Mouse (Mus musculus) stomach, postnatal 0 days (tissue): ENCODE results near the gene Sdhd. TPM values are rescaled to one million over a fixed set of nuclear protein-coding genes. Genes with fewer than 3 reads are reported as not detected.
A peak's percentile ranks its signal among the peaks of the same experiment; 100 is the strongest.

Experiments used
- ATAC-seq: fragments of 200-750 bp; cut with Nextera tagmentation; 2 replicates; pipeline ENCODE4 v1.8.0; 2017; ENCODE audit not compliant: low FRiP score, low TSS enrichment
- DNase-seq: peaks from one replicate; pipeline ENCODE4 v3.0.0-alpha.2; 2016; ENCODE audit warnings: low spot score
- H3K27ac ChIP-seq: fragments of 300-500 bp; sonication (generic); replicated peaks from 2 replicates; pipeline ENCODE4 v1.5.1; 2014; ENCODE audit warnings: mild to moderate bottlenecking, control low read depth
- H3K27me3 ChIP-seq: fragments of 300-500 bp; sonication (generic); 2 replicates; pipeline ENCODE4 v1.6.1; 2014; ENCODE audit warnings: low read length; ENCODE audit not compliant: control insufficient read depth, insufficient read depth
- H3K36me3 ChIP-seq: fragments of 300-500 bp; sonication (generic); 2 replicates; pipeline ENCODE4 v1.6.1; 2014; ENCODE audit warnings: low read length, mixed read lengths; ENCODE audit not compliant: control insufficient read depth, insufficient read depth
- H3K4me1 ChIP-seq: fragments of 300-500 bp; sonication (generic); replicated peaks from 2 replicates; pipeline ENCODE4 v1.6.1; 2014; ENCODE audit warnings: antibody characterized with exemption; ENCODE audit not compliant: control insufficient read depth, insufficient read depth
- H3K4me2 ChIP-seq: fragments of 300-500 bp; sonication (generic); replicated peaks from 2 replicates; pipeline ENCODE4 v1.6.1; 2014; ENCODE audit warnings: low read depth, mild to moderate bottlenecking, control low read depth, moderate library complexity
- H3K4me3 ChIP-seq: fragments of 300-500 bp; sonication (generic); 2 replicates; pipeline ENCODE4 v1.5.1; 2014; ENCODE audit warnings: low read depth, low read length, control low read depth
- H3K9ac ChIP-seq: fragments of 300-500 bp; sonication (generic); 2 replicates; pipeline ENCODE4 v1.6.1; 2014; ENCODE audit warnings: mild to moderate bottlenecking, low read length, control low read depth, mixed read lengths
- H3K9me3 ChIP-seq: fragments of 300-500 bp; sonication (generic); 2 replicates; pipeline ENCODE4 v1.6.1; 2016; ENCODE audit warnings: low read length; ENCODE audit not compliant: control insufficient read depth
- CTCF ChIP-seq: IDR thresholded peaks from 2 replicates; pipeline ENCODE4 v1.5.1; 2016; ENCODE audit warnings: antibody characterized with exemption, low read depth, mild to moderate bottlenecking, moderate library complexity
- EP300 ChIP-seq: optimal IDR thresholded peaks from 2 replicates; pipeline ENCODE3; 2016; ENCODE audit warnings: antibody characterized with exemption
- WGBS: fragments of 180-500 bp; shearing (Covaris S2); extraction: QIAGEN DNeasy Blood & Tissue Kit; methylation state at CpG from one replicate; pipeline ENCODE4 v1.1.7; 2014; 5-methylcytosine and 5-hydroxymethylcytosine counted together
- polyA plus RNA-seq: library from polyadenylated mRNA; unstranded; fragments of >200 nt; fragmentation: Nextera tagmentation; extraction: Ambion mirVana; gene quantifications from 2 replicates; pipeline ENCODE4 v1.2.1, GENCODE M21; 2015

The Sdhd gene
- polyA plus RNA-seq, 1 experiment from 2014 or later = 428 TPM

DNA sequence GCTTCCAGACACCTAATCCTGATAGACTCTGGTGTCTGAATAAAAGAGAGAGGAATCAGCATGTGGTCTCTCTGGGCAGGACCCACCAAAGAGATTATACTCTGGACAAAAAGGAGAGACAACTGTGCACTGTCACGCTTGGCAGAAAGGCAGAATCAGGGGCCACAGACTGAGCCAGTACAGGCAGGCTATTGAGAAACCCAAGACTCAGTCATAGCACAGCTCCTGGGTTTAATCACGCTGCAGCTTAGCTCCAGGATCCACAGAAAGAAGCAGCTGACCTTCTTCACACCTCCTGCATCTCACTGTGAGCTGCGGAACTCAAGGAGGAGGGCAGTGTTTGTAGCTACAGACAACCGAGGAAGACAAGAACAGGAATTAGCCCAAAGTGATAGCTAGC is 23.2 kb downstream of the Sdhd start:
- DNase-seq = no peak
- H3K27me3 ChIP-seq = no peaks in the 10 kb centered on the region
- WGBS = 33% methylated on average over 4 of the region's 4 CpGs
- no peak overlapping the region for H3K4me2 ChIP-seq
- no peak overlapping the region for H3K4me3 ChIP-seq
- no peaks in the 10 kb centered on the region for H3K36me3 ChIP-seq
- H3K27ac ChIP-seq = no peak overlapping the region
- no peak for TF ChIP-seq CTCF
- TF ChIP-seq EP300 = no peak
- no peaks in the 10 kb centered on the region for H3K4me1 ChIP-seq
- no peaks in the 10 kb centered on the region for H3K9me3 ChIP-seq
- no peak for ATAC-seq
- no peak overlapping the region for H3K9ac ChIP-seq

DNA sequence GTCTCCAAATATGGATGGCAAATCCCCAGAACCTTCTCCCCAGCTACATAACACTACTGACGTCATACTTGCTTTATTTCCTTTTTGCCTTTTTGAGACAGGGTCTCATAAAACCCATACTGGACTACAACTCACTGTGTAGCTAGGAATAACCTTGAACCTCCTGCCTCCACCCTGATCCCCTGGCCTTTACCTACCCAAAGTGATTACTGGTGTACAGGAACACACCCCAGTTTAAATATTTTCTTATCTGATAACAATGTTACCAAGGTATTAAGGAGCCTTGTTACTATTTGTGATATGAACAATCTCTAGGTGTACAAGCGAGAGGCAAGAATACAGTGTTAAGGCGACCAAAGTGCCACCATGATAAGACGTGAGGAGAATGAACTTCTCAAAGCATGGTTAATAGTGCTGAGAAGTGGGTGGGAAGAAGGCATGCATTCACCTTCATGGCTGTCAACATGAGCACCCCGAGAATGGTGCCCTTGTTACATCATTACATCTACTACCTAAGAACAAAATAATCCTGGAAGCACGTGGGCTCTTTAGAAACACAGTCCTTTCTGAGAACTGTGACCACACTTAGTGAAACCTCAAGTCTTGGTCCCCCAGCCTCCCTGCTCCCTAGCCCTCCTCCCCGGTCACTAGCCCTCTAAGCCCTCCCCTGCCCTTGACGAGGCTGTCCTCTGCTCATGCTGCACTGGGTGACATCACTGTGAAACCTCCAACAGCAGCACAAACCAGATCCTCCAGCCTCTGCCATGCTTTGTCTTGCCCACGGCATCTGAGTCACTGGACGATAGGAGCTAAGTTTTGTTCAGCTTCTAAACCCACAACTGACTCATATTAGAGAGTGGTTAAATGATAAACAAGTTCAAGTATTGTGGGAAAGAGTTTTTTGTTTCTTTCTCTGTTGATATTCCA is 33.8 kb downstream of the Sdhd start:
- H3K36me3 ChIP-seq = no peaks in the 10 kb centered on the region
- no peaks in the 10 kb centered on the region for H3K9me3 ChIP-seq
- no peaks in the 10 kb centered on the region for H3K27me3 ChIP-seq
- no peak overlapping the region for H3K4me3 ChIP-seq
- no peak overlapping the region for H3K4me2 ChIP-seq
- ATAC-seq = peak; percentile 93
- TF ChIP-seq CTCF (no peak), EP300 (no peak)
- peak; percentile 68 for DNase-seq
- no peaks in the 10 kb centered on the region for H3K4me1 ChIP-seq
- H3K27ac ChIP-seq = peak overlapping the region; percentile 71
- 57% methylated on average over 10 of the region's 10 CpGs for WGBS
- H3K9ac ChIP-seq = no peak overlapping the region

GRCm38 (mm10) chr9:50567881-50568280 is 35.7 kb downstream of the Sdhd start:
- no peaks in the 10 kb centered on the region for H3K36me3 ChIP-seq
- no peaks in the 10 kb centered on the region for H3K27me3 ChIP-seq
- no peaks in the 10 kb centered on the region for H3K4me1 ChIP-seq
- TF ChIP-seq EP300 (no peak), CTCF (no peak)
- no peak overlapping the region for H3K4me2 ChIP-seq
- H3K9me3 ChIP-seq = no peaks in the 10 kb centered on the region
- H3K4me3 ChIP-seq = no peak overlapping the region
- no peak overlapping the region for H3K27ac ChIP-seq
- DNase-seq = no peak
- 72% methylated on average over 2 of the region's 2 CpGs for WGBS
- ATAC-seq = no peak
- no peak overlapping the region for H3K9ac ChIP-seq

DNA sequence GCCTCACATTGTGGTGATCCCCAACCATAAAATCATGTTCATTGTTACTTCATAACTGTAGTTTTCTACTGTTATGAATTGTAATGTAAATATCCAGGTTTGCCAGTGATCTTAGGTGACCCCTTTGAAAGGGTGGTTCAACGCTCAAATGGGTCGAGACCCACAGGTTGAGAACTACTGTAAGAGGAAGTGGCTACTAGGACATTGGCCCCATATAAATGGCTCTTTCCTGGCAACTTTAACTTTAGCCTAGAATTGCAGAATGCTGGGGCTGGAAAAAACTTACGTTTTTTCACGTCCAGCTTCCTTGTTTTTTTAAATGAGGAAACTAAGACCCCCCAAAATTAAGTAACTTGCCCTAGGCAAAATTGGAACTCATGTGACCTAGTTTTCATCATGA is 36.2 kb downstream of the Sdhd start:
- Histone ChIP-seq H3K9me3 (no peaks in the 10 kb centered on the region), H3K27ac (no peak overlapping the region), H3K36me3 (no peaks in the 10 kb centered on the region), H3K27me3 (no peaks in the 10 kb centered on the region), H3K4me1 (no peaks in the 10 kb centered on the region), H3K4me2 (no peak overlapping the region), H3K4me3 (no peak overlapping the region), H3K9ac (no peak overlapping the region)
- no peak for TF ChIP-seq CTCF
- no peak for TF ChIP-seq EP300
- ATAC-seq = no peak
- 85% methylated on average over 4 of the region's 4 CpGs for WGBS
- DNase-seq = no peak

DNA sequence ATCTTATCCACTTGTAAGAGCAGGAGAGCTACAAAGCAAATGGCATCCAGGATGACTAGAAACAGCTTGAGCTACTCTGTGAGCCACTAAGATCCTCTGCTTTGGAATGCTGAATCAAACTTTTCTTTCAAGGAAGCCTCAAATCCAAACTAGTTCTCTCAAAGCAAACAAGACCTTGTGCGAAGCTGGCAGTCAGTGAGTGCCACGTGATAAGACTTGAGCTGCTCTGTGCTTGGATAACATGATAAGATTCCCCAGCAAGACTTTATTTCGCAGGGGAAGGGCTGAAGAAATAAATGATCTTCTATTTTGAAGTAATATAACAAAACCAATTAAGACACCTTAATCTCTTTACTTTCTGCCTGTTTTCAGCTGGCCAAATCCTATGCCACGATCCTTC is 37.7 kb downstream of the Sdhd start:
- DNase-seq = no peak
- no peak for ATAC-seq
- 51% methylated on average over 4 of the region's 4 CpGs for WGBS
- TF ChIP-seq EP300 = no peak
- TF ChIP-seq CTCF = no peak
- Histone ChIP-seq H3K36me3 (no peaks in the 10 kb centered on the region), H3K4me2 (peak overlapping the region; percentile 14; the same call in 1 of the 2 replicates), H3K27ac (peak overlapping the region; percentile 13; the same call in 1 of the 2 replicates), H3K4me1 (no peaks in the 10 kb centered on the region), H3K27me3 (no peaks in the 10 kb centered on the region), H3K9me3 (no peaks in the 10 kb centered on the region), H3K4me3 (peak overlapping the region; percentile 4; the same call in 1 of the 2 replicates), H3K9ac (no peak overlapping the region)

GRCm38 (mm10) chr9:50565173-50565572 is 38.4 kb downstream of the Sdhd start:
- 70% methylated on average over 7 of the region's 7 CpGs for WGBS
- H3K27ac ChIP-seq = no peak overlapping the region; the same call in 1 of the 2 replicates
- peak; percentile 67 for ATAC-seq
- peak; percentile 58 for DNase-seq
- H3K36me3 ChIP-seq = no peaks in the 10 kb centered on the region
- H3K9ac ChIP-seq = 0 out of 2 replicates have a peak overlapping the region, but pooled peaks have one; percentile 8
- no peaks in the 10 kb centered on the region for H3K27me3 ChIP-seq
- H3K4me3 ChIP-seq = peak overlapping the region; percentile 6; the same call in 1 of the 2 replicates
- TF ChIP-seq CTCF (no peak), EP300 (no peak)
- H3K9me3 ChIP-seq = no peaks in the 10 kb centered on the region
- 0 out of 2 replicates have a peak overlapping the region, but pooled peaks have one; percentile 14 for H3K4me2 ChIP-seq
- H3K4me1 ChIP-seq = no peaks in the 10 kb centered on the region
